Mouse (Mus musculus) olfactory bulb, adult 2 months (tissue): Measurements from ENCODE around the gene Sgpp1. TPM values are rescaled to one million over a fixed set of nuclear protein-coding genes. Genes with fewer than 3 reads are reported as not detected.

Source experiments
- H3K27ac ChIP-seq: fragments of 200-500 bp; 2 replicates; pipeline ENCODE4 v1.5.1; 2012; ENCODE audit warnings: low read depth, low read length; ENCODE audit not compliant: insufficient read depth
- H3K4me1 ChIP-seq: fragments of 200-500 bp; 2 replicates; pipeline ENCODE4 v1.6.1; 2012; ENCODE audit warnings: low read length; ENCODE audit not compliant: control insufficient read depth, insufficient read depth
- H3K4me3 ChIP-seq: fragments of 200-500 bp; 2 replicates; pipeline ENCODE4 v1.5.1; 2012; ENCODE audit warnings: mild to moderate bottlenecking, low read depth, low read length, moderate library complexity; ENCODE audit not compliant: insufficient read depth
- CTCF ChIP-seq: fragments of 200-500 bp; IDR thresholded peaks from 2 replicates; pipeline ENCODE4 v1.5.1; 2012; ENCODE audit warnings: low read depth, mild to moderate bottlenecking, low read length, moderate library complexity; ENCODE audit not compliant: insufficient read depth
- POLR2A ChIP-seq: fragments of 200-500 bp; IDR thresholded peaks from 2 replicates; pipeline ENCODE4 v1.6.1; 2012; ENCODE audit warnings: mild to moderate bottlenecking, low read depth, low read length, moderate library complexity; ENCODE audit not compliant: insufficient read depth
- WGBS: fragments of 180-500 bp; shearing (Covaris S2); methylation state at CpG from one replicate; pipeline ENCODE4 v1.1.7; 2018; 5-methylcytosine and 5-hydroxymethylcytosine counted together
- polyA plus RNA-seq: library from polyadenylated mRNA; stranded (reverse); fragments of >200 nt; gene quantifications from 2 replicates; pipeline ENCODE4 v1.2.4, GENCODE M21; 2012; ENCODE audit warnings: low replicate concordance; ENCODE audit not compliant: missing spikeins, insufficient read depth, insufficient read length

The Sgpp1 gene
- polyA plus RNA-seq, 1 experiment: not detected

GRCm38 (mm10) chr12:75666939-75667338 is 68.6 kb downstream of the Sgpp1 start:
- Histone ChIP-seq H3K4me3 (no peak overlapping the region), H3K4me1 (no peaks in the 10 kb centered on the region; the same call in 1 of the 2 replicates), H3K27ac (no peak overlapping the region)
- TF ChIP-seq CTCF (no peak), POLR2A (no peak)

GRCm38 (mm10) chr12:75664516-75664810 is 71.1 kb downstream of the Sgpp1 start:
- WGBS: 41% methylated on average over 6 of the region's 6 CpGs
- H3K4me3 ChIP-seq: no peak overlapping the region
- TF ChIP-seq CTCF (no peak), POLR2A (no peak)
- H3K27ac ChIP-seq: no peak overlapping the region
- H3K4me1 ChIP-seq: no peaks in the 10 kb centered on the region

Other genes with a start within 250 kb of the Sgpp1 start
- 553 TPM in 1 of 2 replicates, not detected in the other for gene Ppp2r5e, start 139.5 kb downstream of the Sgpp1 start, polyA plus RNA-seq
- gene Wdr89, start 66.2 kb downstream of the Sgpp1 start, polyA plus RNA-seq: not detected in 2 replicates
- gene Syne2, start 82.4 kb upstream of the Sgpp1 start, polyA plus RNA-seq: not detected in 2 replicates